Mouse (Mus musculus) right cerebral cortex, postnatal 10 days (tissue): ENCODE data around the gene 2310057J18Rik.
A peak's percentile ranks its signal among the peaks of the same experiment; 100 is the strongest.
"Not testable (repeated sequence)": the region's sequence is repeated elsewhere in the genome, so short reads cannot be mapped to it uniquely, and the experiment has no call there.

Experiments
- DNase-seq, 2 experiments: peaks; one replicate each; pipeline ENCODE4 v3.0.0; 2021; ENCODE audit warnings: low spot score in 2 of 2

Gene 2310057J18Rik

GRCm38 (mm10) chr10:28986203-28986602 is at the start of gene 2310057J18Rik:
2310057J18Rik (minus strand) TSS chr10:28986303.
- no peak for DNase-seq

GRCm38 (mm10) chr10:29029960-29030359 is 43.9 kb upstream of the 2310057J18Rik start:
- DNase-seq, result not testable (repeated sequence)

DNA sequence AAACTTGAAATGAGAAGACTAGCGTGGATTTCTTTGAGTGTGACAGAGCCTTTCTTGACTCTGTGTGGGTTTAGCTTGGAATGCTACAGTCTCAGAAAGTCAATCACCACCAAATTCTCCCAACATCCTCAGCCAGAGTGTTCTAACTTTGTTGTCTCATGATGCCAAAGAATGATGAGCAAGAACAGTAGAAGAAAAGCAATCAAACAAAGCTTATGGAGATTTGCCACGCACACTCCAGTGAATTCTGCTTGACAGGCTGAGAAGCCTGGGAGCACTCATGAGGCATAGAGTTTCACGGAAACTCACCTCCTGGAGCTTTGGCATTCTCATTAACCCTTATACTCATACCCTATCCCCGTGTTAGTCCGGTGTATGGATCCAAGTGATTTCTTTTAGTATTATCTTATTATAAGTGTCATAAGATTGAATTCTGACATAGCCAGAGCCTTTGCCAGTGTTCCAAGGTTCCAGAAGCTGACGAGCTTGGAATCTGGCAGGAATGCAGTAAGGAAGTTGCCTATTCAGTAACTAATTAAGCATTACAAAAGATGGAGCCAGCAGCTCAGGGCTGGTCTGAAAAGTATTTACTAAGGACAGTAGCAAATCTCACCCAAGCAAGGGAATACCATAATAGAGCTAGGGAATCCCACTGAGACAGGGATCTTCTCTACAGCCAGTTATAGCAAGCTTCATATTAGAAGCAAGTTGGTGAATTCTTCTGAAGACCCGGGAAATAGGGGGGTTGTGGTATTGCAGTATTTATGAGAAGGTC is 33.6 kb upstream of the 2310057J18Rik start:
- no peak for DNase-seq

GRCm38 (mm10) chr10:28997776-28998175 is 11.7 kb upstream of the 2310057J18Rik start:
- no peak for DNase-seq

DNA sequence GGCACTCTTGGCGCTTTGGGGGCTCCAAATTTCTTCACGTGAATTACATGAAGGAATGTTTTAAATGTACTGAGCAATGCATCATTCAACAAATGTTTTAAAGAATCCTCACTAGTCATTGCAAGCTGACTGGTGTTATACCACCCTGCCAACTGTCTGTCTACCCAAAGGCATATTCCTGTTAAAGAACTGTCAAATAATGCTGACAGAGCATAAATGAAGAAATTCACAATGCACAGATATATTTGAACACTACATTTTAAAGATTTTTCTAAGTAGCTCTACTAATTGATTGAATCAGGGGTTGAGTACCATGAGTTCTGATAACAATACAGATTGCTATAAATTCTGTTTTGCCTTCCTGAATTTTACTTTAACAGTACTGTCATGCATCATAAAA is 2.9 kb upstream of the 2310057J18Rik start:
- DNase-seq, result no peak

GRCm38 (mm10) chr10:28968189-28968588 is 17.9 kb downstream of the 2310057J18Rik start:
- DNase-seq, result no peak

GRCm38 (mm10) chr10:28955138-28955537 is 31.0 kb downstream of the 2310057J18Rik start:
- peak; percentile 65 to 81 for DNase-seq

GRCm38 (mm10) chr10:28954515-28954914 is 31.6 kb downstream of the 2310057J18Rik start:
- no peak for DNase-seq
